Mouse (Mus musculus): ENCODE measurements around the gene Bcar3. TPM values are rescaled to one million over a fixed set of nuclear protein-coding genes. Genes with fewer than 3 reads are reported as not detected.

Gene Bcar3
- total and polyA plus RNA-seq, 2 experiments from 2014 or later, result 7.3 to 11.4 TPM

DNA sequence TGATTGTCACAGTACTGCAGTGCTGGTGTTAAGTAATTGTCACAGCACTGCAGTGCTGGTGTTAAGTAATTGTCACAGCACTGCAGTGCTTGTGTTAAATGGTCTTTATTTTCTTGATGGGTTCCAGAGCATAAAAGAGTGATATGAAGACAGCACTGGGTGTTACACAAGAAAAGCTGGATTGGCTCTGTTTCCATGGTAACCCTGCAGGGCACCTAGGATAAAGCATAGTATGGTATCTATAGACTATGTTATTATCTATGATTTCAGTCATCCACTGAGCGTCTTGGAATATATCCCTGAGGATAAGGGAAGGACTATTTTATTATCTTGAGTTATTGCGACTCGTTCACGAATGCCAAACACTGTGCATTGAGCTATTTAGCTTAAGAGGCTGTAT lies 162.9 kb downstream of the Bcar3 start:
- Histone ChIP-seq H3K4me2 (ENCODE audit: low read depth) (no peak overlapping the region), H3K4me3 (ENCODE audit: low read depth, low read length) (no peak overlapping the region), H3K4me1 (ENCODE audit: insufficient read depth) (peaks cover 12% of the 10 kb centered on the region; the same call in 1 of the 2 replicates), H3K27me3 (ENCODE audit: insufficient read depth, low read length) (no peaks in the 10 kb centered on the region), H3K9me3 (ENCODE audit: low read length) (no peaks in the 10 kb centered on the region), H3K9ac (no peak overlapping the region), H3K27ac (ENCODE audit: low read depth, low read length) (no peak overlapping the region), H3K36me3 (ENCODE audit: insufficient read depth) (no peaks in the 10 kb centered on the region)
- WGBS, result 81% methylated on average over 4 of the region's 4 CpGs
- no peak for TF ChIP-seq CTCF (IDR thresholded peaks at IDR 0.05; ENCODE audit: low read depth)
- ATAC-seq (peak; percentile 49; the same call in 1 of the 2 replicates), DNase-seq (no peak)

DNA sequence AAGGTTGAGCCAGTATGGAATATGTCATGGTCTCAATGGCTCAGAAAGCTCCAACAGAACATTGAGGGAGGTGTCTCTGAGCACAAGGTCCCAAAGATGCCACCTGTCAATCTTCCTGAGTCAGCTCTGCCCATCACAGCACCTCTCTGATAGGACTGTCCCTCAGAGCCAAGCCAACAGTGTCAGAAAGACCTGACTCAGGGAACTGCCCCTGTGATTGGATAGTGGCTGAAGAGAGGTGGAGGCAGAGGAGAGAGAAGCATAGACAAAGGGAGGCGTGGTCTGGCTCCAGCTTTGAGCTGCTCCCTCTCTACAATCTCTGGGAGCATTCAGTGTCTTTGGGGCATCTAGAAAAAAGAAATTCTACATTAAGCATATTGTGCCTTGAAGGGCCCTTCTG lies 163.8 kb downstream of the Bcar3 start:
- no peaks in the 10 kb centered on the region for H3K36me3 ChIP-seq (ENCODE audit: insufficient read depth)
- peaks cover 12% of the 10 kb centered on the region; the same call in 1 of the 2 replicates for H3K4me1 ChIP-seq (ENCODE audit: insufficient read depth)
- H3K27ac ChIP-seq (ENCODE audit: low read depth, low read length), result no peak overlapping the region
- H3K27me3 ChIP-seq (ENCODE audit: insufficient read depth, low read length), result no peaks in the 10 kb centered on the region
- no peak overlapping the region for H3K4me3 ChIP-seq (ENCODE audit: low read depth, low read length)
- ATAC-seq (no peak), DNase-seq (no peak)
- 47% methylated on average over 1 of the region's 1 CpGs for WGBS
- no peak overlapping the region for H3K9ac ChIP-seq
- H3K4me2 ChIP-seq (ENCODE audit: low read depth), result no peak overlapping the region
- TF ChIP-seq CTCF (IDR thresholded peaks at IDR 0.05; ENCODE audit: low read depth), result no peak
- H3K9me3 ChIP-seq (ENCODE audit: low read length), result no peaks in the 10 kb centered on the region

GRCm38 (mm10) chr3:122458743-122459142 lies 164.8 kb downstream of the Bcar3 start:
- Histone ChIP-seq H3K9ac (no peak overlapping the region), H3K9me3 (ENCODE audit: low read length) (no peaks in the 10 kb centered on the region), H3K36me3 (ENCODE audit: insufficient read depth) (no peaks in the 10 kb centered on the region), H3K4me1 (ENCODE audit: insufficient read depth) (peaks cover 12% of the 10 kb centered on the region; the same call in 1 of the 2 replicates), H3K27ac (ENCODE audit: low read depth, low read length) (no peak overlapping the region), H3K4me3 (ENCODE audit: low read depth, low read length) (no peak overlapping the region), H3K27me3 (ENCODE audit: insufficient read depth, low read length) (no peaks in the 10 kb centered on the region), H3K4me2 (ENCODE audit: low read depth) (no peak overlapping the region)
- 68% methylated on average over 8 of the region's 8 CpGs for WGBS
- ATAC-seq (no peak; the same call in 1 of the 2 replicates), DNase-seq (no peak)
- no peak for TF ChIP-seq CTCF (IDR thresholded peaks at IDR 0.05; ENCODE audit: low read depth)

DNA sequence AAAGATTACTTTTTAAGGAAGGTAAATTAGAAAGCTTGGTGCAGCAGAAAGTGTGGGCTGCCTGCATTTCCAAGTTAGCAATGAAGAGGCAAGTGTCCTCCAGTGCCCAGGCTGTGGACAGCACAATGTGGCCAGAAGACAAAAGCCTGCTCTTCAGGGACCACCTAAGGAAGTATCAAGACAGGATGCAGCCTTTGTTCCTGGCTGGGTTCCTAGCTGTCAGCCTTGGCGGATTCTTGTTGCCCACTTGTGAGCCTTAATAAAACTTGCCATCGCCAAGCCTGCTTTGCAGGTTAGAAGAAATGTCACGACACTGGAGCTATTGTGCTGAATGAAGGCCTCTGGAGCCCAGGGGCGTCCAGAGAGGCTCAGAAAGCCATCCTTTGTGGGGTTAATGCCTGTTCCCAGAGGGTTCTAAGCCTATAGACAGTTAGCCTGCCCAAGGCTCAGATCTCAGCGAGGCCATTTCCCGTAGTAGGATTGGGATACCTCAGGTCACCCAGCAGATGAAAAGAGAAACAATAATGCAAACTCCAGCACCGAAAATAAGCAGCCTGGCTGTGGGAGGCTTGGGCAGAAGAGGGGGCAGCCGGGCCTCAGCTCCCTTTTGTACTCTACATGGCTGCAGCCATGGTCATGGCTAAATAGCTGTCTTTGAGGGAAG lies 167.0 kb downstream of the Bcar3 start:
- DNase-seq (no peak), ATAC-seq (peak; percentile 39)
- no peak for TF ChIP-seq CTCF (IDR thresholded peaks at IDR 0.05; ENCODE audit: low read depth)
- H3K4me1 ChIP-seq (ENCODE audit: insufficient read depth), result peaks cover 12% of the 10 kb centered on the region; the same call in 1 of the 2 replicates
- H3K27ac ChIP-seq (ENCODE audit: low read depth, low read length), result peak overlapping the region; percentile 37; the same call in 1 of the 2 replicates
- H3K36me3 ChIP-seq (ENCODE audit: insufficient read depth), result no peaks in the 10 kb centered on the region
- no peak overlapping the region for H3K4me3 ChIP-seq (ENCODE audit: low read depth, low read length)
- H3K27me3 ChIP-seq (ENCODE audit: insufficient read depth, low read length), result no peaks in the 10 kb centered on the region
- H3K9me3 ChIP-seq (ENCODE audit: low read length), result no peaks in the 10 kb centered on the region
- peak overlapping the region; percentile 31 for H3K4me2 ChIP-seq (ENCODE audit: low read depth)
- H3K9ac ChIP-seq, result no peak overlapping the region
- WGBS, result 11% methylated on average over 8 of the region's 8 CpGs

DNA sequence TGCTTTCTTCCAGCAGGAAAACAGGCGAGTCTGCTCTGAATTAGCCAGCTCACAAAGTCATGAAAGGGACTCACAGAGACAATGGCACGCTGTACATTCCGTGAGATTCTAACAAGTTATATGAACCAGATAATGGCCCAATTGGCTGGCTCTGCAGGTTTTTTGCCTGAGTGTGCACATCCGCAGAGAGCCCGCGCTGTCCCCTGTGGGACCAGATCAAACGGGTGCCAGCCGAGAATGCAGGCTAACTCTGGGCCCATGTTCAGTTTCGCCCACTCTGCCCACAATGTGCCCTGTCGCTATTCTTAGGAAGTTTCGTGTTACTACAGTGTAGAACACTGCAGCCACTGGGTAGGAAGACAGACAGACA lies 167.6 kb downstream of the Bcar3 start:
- Histone ChIP-seq H3K4me1 (ENCODE audit: insufficient read depth) (peaks cover 12% of the 10 kb centered on the region; the same call in 1 of the 2 replicates), H3K36me3 (ENCODE audit: insufficient read depth) (no peaks in the 10 kb centered on the region), H3K4me2 (ENCODE audit: low read depth) (peak overlapping the region; percentile 31), H3K27me3 (ENCODE audit: insufficient read depth, low read length) (no peaks in the 10 kb centered on the region), H3K27ac (ENCODE audit: low read depth, low read length) (peak overlapping the region; percentile 37; the same call in 1 of the 2 replicates), H3K9ac (no peak overlapping the region; the same call in 1 of the 2 replicates), H3K4me3 (ENCODE audit: low read depth, low read length) (no peak overlapping the region), H3K9me3 (ENCODE audit: low read length) (no peaks in the 10 kb centered on the region)
- no peak for TF ChIP-seq CTCF (IDR thresholded peaks at IDR 0.05; ENCODE audit: low read depth)
- peak; percentile 47 for ATAC-seq
- DNase-seq, result peak; percentile 45
- 7% methylated on average over 11 of the region's 11 CpGs for WGBS

- H3K9me3 ChIP-seq (ENCODE audit: low read length), result no peaks in the 10 kb centered on the region
- 0 out of 2 replicates have a peak overlapping the region, but pooled peaks have one; percentile 14 for H3K9ac ChIP-seq
- ATAC-seq (peak; percentile 67), DNase-seq (peak; percentile 72)
- no peak overlapping the region for H3K27ac ChIP-seq (ENCODE audit: low read depth, low read length)
- no peaks in the 10 kb centered on the region for H3K36me3 ChIP-seq (ENCODE audit: insufficient read depth)
- TF ChIP-seq CTCF (IDR thresholded peaks at IDR 0.05; ENCODE audit: low read depth), result peak; percentile 53
- peaks cover 12% of the 10 kb centered on the region; the same call in 1 of the 2 replicates for H3K4me1 ChIP-seq (ENCODE audit: insufficient read depth)
- H3K27me3 ChIP-seq (ENCODE audit: insufficient read depth, low read length), result no peaks in the 10 kb centered on the region
- no peak overlapping the region for H3K4me3 ChIP-seq (ENCODE audit: low read depth, low read length)
- peak overlapping the region; percentile 31 for H3K4me2 ChIP-seq (ENCODE audit: low read depth)
- WGBS, result 14% methylated on average over 18 of the region's 18 CpGs
Measured at GRCm38 (mm10) chr3:122461932-122462871, 168.3 kb downstream of the Bcar3 start.
